Mouse (Mus musculus) adrenal gland, adult 8-10 months (tissue): Measurements from ENCODE around the gene Tln1. TPM values are rescaled to one million over a fixed set of nuclear protein-coding genes. Genes with fewer than 3 reads are reported as not detected.
A peak's percentile ranks its signal among the peaks of the same experiment; 100 is the strongest.
"Not testable (repeated sequence)": the region's sequence is repeated elsewhere in the genome, so short reads cannot be mapped to it uniquely, and the experiment has no call there.

Source experiments
- DNase-seq: peaks from one replicate; pipeline ENCODE4 v3.0.0; 2022
- total RNA-seq, 4 experiments: library from RNA; stranded (reverse); gene quantifications; 2 replicates each; pipeline ENCODE4 v1.2.4; 2022

Gene Tln1
- total RNA-seq, 4 experiments from 2014 or later, result 249 to 319 (median 289) TPM

GRCm38 (mm10) chr4:43578376-43579204, 16.1 kb upstream of the Tln1 start, which contains the start of the genes Rgp1 and Gba2:
TSS of gene Rgp1 (plus strand) at chr4:43578715.
TSS of gene Gba2 (minus strand) at chr4:43578873.
- DNase-seq, result peak; percentile 88

- DNase-seq, result no peak
Measured at GRCm38 (mm10) chr4:43577237-43577881, 14.9 kb upstream of the Tln1 start.

GRCm38 (mm10) chr4:43575356-43575755, 12.9 kb upstream of the Tln1 start:
- DNase-seq, result no peak

GRCm38 (mm10) chr4:43573561-43573960, 11.1 kb upstream of the Tln1 start:
- no peak for DNase-seq

- no peak for DNase-seq
Measured at GRCm38 (mm10) chr4:43571395-43572045, 9.0 kb upstream of the Tln1 start.

- no peak for DNase-seq
Measured at GRCm38 (mm10) chr4:43567140-43567539, 4.6 kb upstream of the Tln1 start.

GRCm38 (mm10) chr4:43564231-43564630, 1.7 kb upstream of the Tln1 start:
- DNase-seq, result no peak

GRCm38 (mm10) chr4:43563601-43563875, 1.0 kb upstream of the Tln1 start:
- no peak for DNase-seq

GRCm38 (mm10) chr4:43562769-43563600, 494 bp upstream of the Tln1 start:
- DNase-seq, result no peak

GRCm38 (mm10) chr4:43561436-43561996, 975 bp downstream of the Tln1 start:
- DNase-seq, result no peak

- DNase-seq, result no peak
Measured at GRCm38 (mm10) chr4:43560976-43561375, 1.5 kb downstream of the Tln1 start.

- peak; percentile 69 for DNase-seq
Measured at GRCm38 (mm10) chr4:43560243-43560611, 2.3 kb downstream of the Tln1 start.

- no peak for DNase-seq
Measured at GRCm38 (mm10) chr4:43559519-43560242, 2.8 kb downstream of the Tln1 start.

- DNase-seq, result peak; percentile 83
Measured at GRCm38 (mm10) chr4:43558631-43559356, 3.7 kb downstream of the Tln1 start.

GRCm38 (mm10) chr4:43558028-43558630, 4.4 kb downstream of the Tln1 start:
- no peak for DNase-seq

- no peak for DNase-seq
Measured at GRCm38 (mm10) chr4:43555926-43556325, 6.6 kb downstream of the Tln1 start.

- DNase-seq, result no peak
Measured at GRCm38 (mm10) chr4:43553891-43554290, 8.6 kb downstream of the Tln1 start.

GRCm38 (mm10) chr4:43552437-43552836, 10.1 kb downstream of the Tln1 start:
- no peak for DNase-seq

GRCm38 (mm10) chr4:43551854-43552253, 10.6 kb downstream of the Tln1 start:
- not testable (repeated sequence) for DNase-seq

- no peak for DNase-seq
Measured at GRCm38 (mm10) chr4:43549055-43549454, 13.4 kb downstream of the Tln1 start.
